Mouse (Mus musculus): Measurements from ENCODE around the gene Ap3b2.

- no peak for TF ChIP-seq POLR2A (IDR thresholded peaks at IDR 0.05; ENCODE audit: low read depth, low read length)
- no peak for TF ChIP-seq CTCF (IDR thresholded peaks at IDR 0.05; ENCODE audit: borderline replicate concordance, insufficient read depth, low read length)
Observed at GRCm38 (mm10) chr7:81497171-81497570, 3.4 kb upstream of the Ap3b2 start.

Data from embryonic fibroblast, embryonic 13.5 days (primary cell).